Comparison of ENCODE assay signal across 24 mouse cellular contexts in genomic region chr1:182543906-182544305, GRCm38 (mm10). TPM values are rescaled to one million over a fixed set of nuclear protein-coding genes. Genes with fewer than 3 reads are reported as not detected.
"Had no signal": no experiment of that assay in that cellular context is flagged by ENCODE, and none has a peak within 500 bp of the region (broad histone marks: within the 10 kb centered on the region; RNA-seq: fewer than 3 reads in every experiment).

No protein-coding gene starts in this region.

- DNase-seq: gastrocnemius, postnatal 14 days; gastrocnemius, postnatal 36 days; heart, adult 18-20 months; heart, postnatal 10 days; heart, postnatal 36 days; kidney, adult 11 months; kidney, adult 2 months; kidney, adult 9 months; kidney, postnatal 14 days; kidney, postnatal 36 days; layer of hippocampus, adult 9-11 months; layer of hippocampus, postnatal 36 days; left cerebral cortex, postnatal 4 days had no signal

RNA-seq across cellular contexts. Expression of gene Capn8, which starts 20.9 kb away (rescaled TPM):
- total RNA-seq: gastrocnemius, adult 18-20 months; gastrocnemius, adult 8-10 months; gastrocnemius, postnatal 14 days; gastrocnemius, postnatal 36 days; heart, adult 18-20 months; heart, adult 8-10 months; heart, postnatal 10 days; heart, postnatal 36 days; hematopoietic stem cell, adult 5-6 weeks; hindbrain, postnatal 0 days; layer of hippocampus, adult 18-20 months; layer of hippocampus, adult 8-10 months; layer of hippocampus, postnatal 14 days; layer of hippocampus, postnatal 36 days; left cerebral cortex, adult 18-20 months; left cerebral cortex, postnatal 10 days; left cerebral cortex, postnatal 25 days; left cerebral cortex, postnatal 4 days had no signal
